Mouse (Mus musculus): Measurements from ENCODE around the gene Gm6370. TPM values are rescaled to one million over a fixed set of nuclear protein-coding genes. Genes with fewer than 3 reads are reported as not detected.
"Not testable (repeated sequence)": the region's sequence is repeated elsewhere in the genome, so short reads cannot be mapped to it uniquely, and the experiment has no call there.

The Gm6370 gene
- total and polyA plus RNA-seq, 2 experiments from 2014 or later, result not detected

DNA sequence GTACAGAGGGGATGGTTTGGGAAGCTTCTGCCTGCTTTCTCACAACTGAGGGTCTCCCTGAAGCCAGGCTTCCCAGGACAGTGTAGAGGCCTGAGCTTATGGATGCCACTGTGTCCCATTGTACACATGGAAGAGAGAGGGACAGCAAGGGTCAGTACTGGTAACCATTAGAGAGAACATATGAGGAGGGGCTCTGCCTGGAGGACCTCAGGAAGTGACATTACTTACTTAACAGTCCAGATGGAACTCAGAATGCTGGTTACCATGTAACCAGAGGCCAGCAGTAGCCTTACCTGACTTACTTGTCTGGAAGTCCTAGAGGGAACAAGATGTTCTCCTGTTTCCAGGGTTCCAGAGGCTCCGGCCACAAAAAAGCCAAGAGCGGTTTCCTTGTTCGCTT lies 46.2 kb downstream of the Gm6370 start, which contains the start of gene Gm3409:
Gene Gm3409 (plus strand): TSS at position 301 of the 400 bp plus-strand sequence.
- H3K36me3 ChIP-seq (ENCODE audit: insufficient read depth); H3K4me1 ChIP-seq (ENCODE audit: insufficient read depth); H3K4me2 ChIP-seq (ENCODE audit: low read depth); H3K4me3 ChIP-seq (ENCODE audit: low read depth, low read length); H3K27me3 ChIP-seq (ENCODE audit: insufficient read depth, low read length); DNase-seq; ATAC-seq; H3K9me3 ChIP-seq (ENCODE audit: low read length); H3K27ac ChIP-seq (ENCODE audit: low read depth, low read length); H3K9ac ChIP-seq: not testable (repeated sequence)
- WGBS, result 89% methylated on average over 3 of the region's 3 CpGs

Other genes starting within 250 kb of the Gm6370 start
- gene Wasf3, start 106.4 kb upstream of the Gm6370 start, total RNA-seq (2014; rRNA removed), result 26.8 and 33.0 TPM in 2 replicates
- gene Wasf3, start 106.4 kb upstream of the Gm6370 start, polyA plus RNA-seq (2015; fragmentation: Nextera tagmentation; extraction: Ambion mirVana), result 11.7 and 14.3 TPM in 2 replicates
- gene Gm6408, start 9.4 kb upstream of the Gm6370 start, total RNA-seq (2014; rRNA removed), result not detected in 2 replicates
- gene Gm6408, start 9.4 kb upstream of the Gm6370 start, polyA plus RNA-seq (2015; fragmentation: Nextera tagmentation; extraction: Ambion mirVana), result not detected in 2 replicates
- not detected in 2 replicates for gene 4930449I24Rik, start 11.0 kb downstream of the Gm6370 start, total RNA-seq (2014; rRNA removed)
- not detected in 2 replicates for gene 4930449I24Rik, start 11.0 kb downstream of the Gm6370 start, polyA plus RNA-seq (2015; fragmentation: Nextera tagmentation; extraction: Ambion mirVana)
- not detected in 2 replicates for gene Gm3402, start 22.8 kb downstream of the Gm6370 start, total RNA-seq (2014; rRNA removed)
- gene Gm3402, start 22.8 kb downstream of the Gm6370 start, polyA plus RNA-seq (2015; fragmentation: Nextera tagmentation; extraction: Ambion mirVana), result not detected in 2 replicates
- not detected in 2 replicates for gene Gm3404, start 34.4 kb downstream of the Gm6370 start, total RNA-seq (2014; rRNA removed)
- not detected in 2 replicates for gene Gm3404, start 34.4 kb downstream of the Gm6370 start, polyA plus RNA-seq (2015; fragmentation: Nextera tagmentation; extraction: Ambion mirVana)
- gene Gm3409, start 46.3 kb downstream of the Gm6370 start, total RNA-seq (2014; rRNA removed), result not detected in 2 replicates
- not detected in 2 replicates for gene Gm3409, start 46.3 kb downstream of the Gm6370 start, polyA plus RNA-seq (2015; fragmentation: Nextera tagmentation; extraction: Ambion mirVana)
- gene Gm3415, start 64.8 kb downstream of the Gm6370 start, total RNA-seq (2014; rRNA removed), result not detected in 2 replicates
- gene Gm3415, start 64.8 kb downstream of the Gm6370 start, polyA plus RNA-seq (2015; fragmentation: Nextera tagmentation; extraction: Ambion mirVana), result not detected in 2 replicates
- gene Gpr12, start 93.9 kb downstream of the Gm6370 start, total RNA-seq (2014; rRNA removed), result 38.7 and 50.9 TPM in 2 replicates
- 39.5 and 42.8 TPM in 2 replicates for gene Gpr12, start 93.9 kb downstream of the Gm6370 start, polyA plus RNA-seq (2015; fragmentation: Nextera tagmentation; extraction: Ambion mirVana)

Data from forebrain, postnatal 0 days (tissue).